Mouse (Mus musculus) ES-E14 (cell line): ENCODE results near the gene Nectin1.

Source experiments
- CHD2 ChIP-seq: IDR thresholded peaks from 2 replicates; pipeline ENCODE4 v1.6.1; 2014; ENCODE audit warnings: mild to moderate bottlenecking, low read depth, low read length, inconsistent platforms
- HCFC1 ChIP-seq: IDR thresholded peaks from 2 replicates; pipeline ENCODE4 v1.6.1; 2012; ENCODE audit warnings: low read length, inconsistent platforms, borderline replicate concordance; ENCODE audit not compliant: insufficient read depth
- MAFK ChIP-seq: IDR thresholded peaks from 2 replicates; pipeline ENCODE4 v1.6.1; 2014; ENCODE audit warnings: mild to moderate bottlenecking, low read depth, low read length, inconsistent platforms; ENCODE audit not compliant: insufficient read depth
- ZC3H11A ChIP-seq: IDR thresholded peaks from 2 replicates; pipeline ENCODE4 v1.6.1; 2012; ENCODE audit warnings: low read depth, mild to moderate bottlenecking, inconsistent platforms, low read length, borderline replicate concordance
- ZNF384 ChIP-seq: IDR thresholded peaks from 2 replicates; pipeline ENCODE4 v1.6.1; 2012; ENCODE audit warnings: low read depth, low read length, inconsistent platforms

- TF ChIP-seq MAFK (no peak), CHD2 (no peak), ZNF384 (no peak), ZC3H11A (no peak), HCFC1 (no peak)
Measured at GRCm38 (mm10) chr9:43730284-43731027, 13.3 kb upstream of the Nectin1 start.
